Mouse (Mus musculus) T-helper 2 cell (primary cell): ENCODE results near the gene BC051019.

Experiments
- in situ Hi-C: fragments of 300-600 bp; cut with MboI, MseI; formaldehyde crosslinking; loops from one replicate; pipeline ENCODE4 v1.15.1; 2025; ENCODE audit warnings: high pct_unique_total_duplicates

BC051019 gene

DNA sequence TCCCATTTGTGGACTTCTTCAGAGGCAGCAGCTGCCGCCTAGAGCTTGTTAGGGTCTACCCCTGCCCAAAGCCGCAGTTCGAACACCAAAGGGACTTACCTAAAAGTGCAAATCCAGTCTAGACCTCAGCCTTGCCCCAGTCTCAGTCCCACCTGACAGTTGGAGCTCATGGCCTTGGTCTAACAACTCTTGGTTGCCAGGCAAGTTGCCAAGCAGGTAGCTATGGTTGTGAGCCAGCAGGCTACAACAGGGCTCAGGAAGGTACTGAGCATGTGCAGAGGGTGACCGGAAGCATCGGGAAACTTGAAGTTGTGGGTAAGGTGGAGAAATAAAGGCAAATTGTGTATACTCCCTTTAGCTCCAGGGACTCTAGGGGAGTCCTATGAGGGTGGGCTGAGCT lies at the start of gene BC051019:
Gene BC051019, minus strand, starts transcription at position 154 of the 400 bp plus-strand sequence.
- in situ Hi-C loops = no loop called here

DNA sequence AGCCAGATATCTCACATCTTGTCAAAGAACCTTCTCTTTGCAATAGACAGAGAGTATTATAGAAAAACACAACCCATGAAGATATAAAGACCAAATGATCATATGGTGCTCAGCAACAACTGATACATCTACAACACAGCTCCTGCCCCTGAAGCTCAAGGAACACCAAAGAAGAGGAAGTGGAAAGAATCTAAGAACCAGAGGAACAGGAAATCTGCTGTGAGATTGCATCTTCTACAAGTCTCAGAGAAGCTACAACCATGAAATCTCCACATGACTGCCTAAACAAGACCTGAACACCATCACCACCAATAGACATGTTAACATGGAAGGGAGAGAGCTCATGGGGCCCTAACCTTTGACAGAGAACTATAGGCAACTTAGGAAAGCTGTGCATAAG lies 48.6 kb upstream of the BC051019 start:
- in situ Hi-C loops = no loop called here

DNA sequence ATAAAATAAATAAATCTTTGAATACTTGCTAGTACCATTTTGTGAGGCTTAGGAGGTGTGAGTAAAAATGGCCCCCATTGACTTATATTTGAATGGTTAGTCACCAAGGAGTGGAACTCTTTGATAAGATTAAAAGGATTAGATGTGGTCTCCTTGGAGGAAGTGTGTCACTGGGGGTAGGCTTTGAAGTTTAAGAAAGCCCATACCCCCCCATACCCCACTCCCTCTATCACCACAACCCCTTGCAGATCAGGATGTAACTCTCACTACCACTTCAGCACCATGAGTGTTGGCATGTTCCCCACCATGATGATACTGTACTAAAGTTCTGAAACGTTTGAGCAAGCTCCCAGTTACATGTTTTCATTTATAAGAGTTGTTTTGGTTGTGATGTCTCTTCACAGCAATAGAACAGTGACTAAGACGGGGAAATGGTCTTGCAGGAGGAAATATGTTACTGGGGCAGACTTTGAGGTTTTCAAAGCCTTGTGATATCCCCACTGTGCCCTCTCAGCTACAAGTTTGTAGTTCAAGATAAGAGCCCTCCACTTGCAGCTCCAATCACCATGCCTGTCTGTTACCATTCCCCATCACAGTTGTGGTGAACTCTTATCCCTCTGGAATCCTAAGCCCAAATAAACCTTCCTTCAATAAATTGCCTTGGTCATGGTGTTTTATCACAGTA lies 45.2 kb upstream of the BC051019 start:
- in situ Hi-C loops = no loop called here

- in situ Hi-C loops = no loop called here
Measured at GRCm38 (mm10) chr7:109767575-109768350, 44.1 kb upstream of the BC051019 start.

GRCm38 (mm10) chr7:109764009-109764408 lies 40.4 kb upstream of the BC051019 start:
- in situ Hi-C loops = no loop called here

- in situ Hi-C loops = no loop called here
Measured at GRCm38 (mm10) chr7:109756291-109756690, 32.6 kb upstream of the BC051019 start.

DNA sequence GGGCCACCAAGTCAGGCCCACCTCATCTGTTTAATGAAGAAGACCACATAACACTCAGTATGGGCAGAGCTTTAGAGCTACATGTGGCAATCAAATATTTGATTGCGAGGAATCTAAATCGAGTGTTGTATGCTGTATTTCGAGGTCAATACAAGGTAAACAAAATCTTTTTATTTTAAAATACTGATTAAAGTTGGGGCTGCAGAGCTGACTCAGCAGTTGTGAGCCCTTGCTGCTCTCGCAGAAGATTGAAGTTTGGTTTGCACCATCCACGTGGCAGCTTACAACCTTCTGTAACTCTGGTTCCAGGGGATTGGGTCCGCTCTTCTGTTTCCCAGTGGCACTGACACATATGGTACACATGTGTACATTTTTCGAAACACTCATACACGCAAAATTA lies 30.4 kb upstream of the BC051019 start:
- in situ Hi-C loops = no loop called here

DNA sequence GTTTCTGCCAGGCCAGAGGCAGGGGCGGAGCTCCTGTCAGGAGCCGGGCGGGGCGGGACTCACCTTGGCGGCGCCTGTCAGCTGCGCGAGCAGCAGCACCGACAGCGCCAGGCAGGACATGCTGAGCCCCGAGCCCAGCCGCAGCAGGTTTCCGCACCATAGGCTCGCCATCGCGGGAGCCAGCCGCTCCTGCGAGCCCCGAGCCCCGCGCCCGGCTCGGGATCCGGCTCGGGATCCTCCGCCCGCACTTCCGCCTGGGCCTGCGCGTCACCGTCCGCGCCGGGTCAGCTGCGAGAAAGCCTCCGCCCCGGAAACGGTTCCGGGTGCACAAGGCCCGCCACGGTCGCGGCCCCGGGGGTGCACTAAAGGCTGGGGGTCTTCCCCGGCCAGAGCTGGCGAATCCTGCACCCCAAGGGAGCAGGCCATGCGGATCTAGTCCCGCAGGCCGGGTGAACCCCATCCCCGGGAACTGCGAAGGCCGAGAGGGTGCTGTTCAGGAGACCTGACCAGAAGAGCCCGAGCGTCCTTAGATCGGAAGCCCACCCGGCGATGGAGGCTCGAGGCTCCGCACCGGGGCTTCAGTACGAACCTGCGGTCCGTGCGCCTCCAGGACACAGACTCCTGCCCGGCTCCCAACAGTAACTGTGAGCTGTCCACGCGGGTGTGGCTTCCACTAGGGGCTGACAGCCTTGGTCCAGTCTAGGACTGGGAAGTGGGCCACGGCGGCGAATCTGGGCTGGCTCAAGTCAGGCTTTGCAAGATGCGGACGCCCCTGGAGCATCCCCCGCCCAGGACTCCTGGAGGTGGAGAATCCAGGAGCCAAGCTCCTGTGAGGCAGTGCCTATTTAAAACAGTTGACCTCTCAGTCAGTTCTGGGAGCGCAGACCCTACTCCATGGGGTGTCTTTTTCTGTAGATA lies 28.6 kb upstream of the BC051019 start, which contains the start of gene Tmem9b:
Gene Tmem9b, minus strand, starts transcription at position 868 of the 918 bp plus-strand sequence.
- in situ Hi-C loops = no loop called here

- in situ Hi-C loops = no loop called here
Measured at GRCm38 (mm10) chr7:109751427-109752007, 27.9 kb upstream of the BC051019 start.

GRCm38 (mm10) chr7:109747747-109748146 lies 24.1 kb upstream of the BC051019 start:
- in situ Hi-C loops = no loop called here

DNA sequence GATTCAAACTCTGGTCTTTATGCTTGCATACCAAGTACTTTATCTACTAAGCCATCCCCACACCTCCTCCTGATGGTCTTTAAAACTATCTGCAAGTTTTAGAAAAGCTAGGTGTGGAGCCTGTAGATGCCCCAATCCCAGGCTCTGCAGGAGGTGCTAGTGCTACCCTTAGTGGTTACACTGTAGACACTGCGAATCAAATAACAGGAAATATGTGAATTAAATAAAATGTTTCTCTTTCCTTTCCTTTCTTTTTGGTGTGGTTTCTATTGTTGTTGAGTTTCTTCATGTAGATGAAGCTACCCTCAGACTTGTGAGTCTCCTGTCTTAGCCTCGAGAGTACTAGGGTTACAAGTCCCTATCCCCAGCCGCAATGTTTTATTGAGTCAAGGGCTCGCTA lies 18.1 kb upstream of the BC051019 start:
- in situ Hi-C loops = no loop called here

DNA sequence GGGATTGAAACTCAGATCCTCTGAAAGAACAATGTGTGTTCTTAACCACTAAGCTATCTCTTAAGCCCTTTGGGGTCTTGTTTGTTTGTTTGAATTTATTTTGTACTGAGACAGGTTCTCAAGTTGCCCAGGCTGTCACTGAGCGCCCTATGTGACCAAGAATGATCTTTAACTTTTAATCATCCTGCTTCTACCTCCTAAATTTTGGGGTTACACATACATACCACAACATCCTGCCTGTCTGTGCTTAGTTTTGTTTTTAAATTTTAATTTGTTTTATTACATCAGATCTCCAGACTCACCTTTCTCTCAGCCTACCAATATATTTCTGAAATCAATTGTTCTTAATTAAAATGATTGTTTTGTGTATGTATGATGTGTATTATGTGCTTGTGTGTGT lies 17.4 kb upstream of the BC051019 start:
- in situ Hi-C loops = no loop called here

GRCm38 (mm10) chr7:109739822-109740370 lies 16.2 kb upstream of the BC051019 start:
- in situ Hi-C loops = no loop called here

DNA sequence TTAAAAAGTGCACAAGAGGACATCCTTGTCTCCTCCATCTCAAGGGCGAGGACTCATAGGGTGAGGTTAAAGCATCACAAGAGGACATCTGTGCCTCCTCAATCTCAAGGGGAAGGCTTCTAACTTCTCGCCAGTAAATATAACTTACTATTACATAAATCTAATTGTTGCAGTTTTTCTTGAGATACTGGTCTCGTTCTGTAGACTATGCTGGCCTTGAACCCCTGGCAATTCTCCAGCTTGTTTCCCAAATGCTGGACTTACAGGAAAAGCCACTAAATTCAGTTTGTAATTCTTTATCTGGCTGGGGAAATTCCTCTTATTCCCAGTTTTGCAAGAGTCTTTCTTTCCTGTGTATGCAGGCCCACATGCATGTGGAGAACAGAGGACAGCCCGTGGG lies 11.2 kb upstream of the BC051019 start:
- in situ Hi-C loops = no loop called here

DNA sequence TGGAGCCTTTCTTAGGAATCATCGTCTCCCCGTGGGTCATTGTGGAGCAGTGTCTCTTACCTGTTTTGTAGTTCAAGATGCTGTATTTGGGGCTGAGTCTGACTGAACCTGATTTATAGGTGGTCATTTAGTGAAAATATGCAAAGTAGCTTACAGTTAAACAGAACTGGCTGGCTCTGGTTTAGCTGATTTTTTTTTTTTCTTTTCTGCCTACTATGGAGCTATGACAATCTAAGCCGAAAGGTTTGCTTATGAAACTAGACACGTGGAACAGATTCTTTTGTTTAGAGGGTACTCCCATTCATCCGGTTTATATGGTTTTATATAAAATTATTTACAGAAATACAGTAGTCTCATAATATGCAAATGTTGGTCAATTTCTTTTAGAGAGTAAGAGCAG lies 8.0 kb upstream of the BC051019 start, which contains the start of gene Ascl3:
Gene Ascl3, minus strand, starts transcription at position 101 of the 400 bp plus-strand sequence.
- in situ Hi-C loops = no loop called here

- in situ Hi-C loops = no loop called here
Measured at GRCm38 (mm10) chr7:109723114-109723513, 536 bp downstream of the BC051019 start.

- in situ Hi-C loops = no loop called here
Measured at GRCm38 (mm10) chr7:109722618-109723017, 1.0 kb downstream of the BC051019 start.

DNA sequence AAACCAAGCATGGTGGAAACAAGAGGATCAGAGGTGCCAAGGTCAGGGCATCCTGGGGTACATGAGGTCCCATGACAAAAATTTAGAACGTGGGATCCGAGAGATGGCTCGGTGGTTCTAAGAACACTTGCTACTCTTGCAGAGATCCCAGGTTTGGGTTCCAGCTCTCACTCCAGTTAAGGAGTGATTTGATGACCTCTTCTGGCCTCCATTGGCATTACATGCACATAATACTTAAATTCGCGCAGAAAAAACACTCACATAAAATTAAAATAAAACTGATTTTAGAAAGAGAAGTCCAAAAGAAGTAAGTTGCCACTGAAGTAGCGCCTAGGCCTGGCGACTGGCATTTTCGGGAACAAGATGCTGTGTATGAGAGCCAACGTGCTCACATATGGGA lies 4.4 kb downstream of the BC051019 start:
- in situ Hi-C loops = no loop called here

- in situ Hi-C loops = no loop called here
Measured at GRCm38 (mm10) chr7:109713434-109713982, 10.1 kb downstream of the BC051019 start.

- in situ Hi-C loops = no loop called here
Measured at GRCm38 (mm10) chr7:109712198-109712597, 11.5 kb downstream of the BC051019 start.

GRCm38 (mm10) chr7:109710069-109710468 lies 13.6 kb downstream of the BC051019 start:
- in situ Hi-C loops = no loop called here
